Mouse (Mus musculus): ENCODE results near the gene Gsg1. TPM values are rescaled to one million over a fixed set of nuclear protein-coding genes. Genes with fewer than 3 reads are reported as not detected.
A peak's percentile ranks its signal among the peaks of the same experiment; 100 is the strongest.

Gsg1 gene
- 0.33 and 0.47 TPM in 2 replicates for polyA plus RNA-seq (2015; fragmentation: Nextera tagmentation; extraction: Ambion mirVana)

- Histone ChIP-seq H3K9me3 (ENCODE audit: control insufficient read depth, low read length) (no peaks in the 10 kb centered on the region), H3K4me1 (ENCODE audit: control insufficient read depth, insufficient read depth, low read length) (peaks cover 21% of the 10 kb centered on the region), H3K4me2 (ENCODE audit: low read depth, low read length) (no peak within 1 kb of the TSS), H3K27me3 (replicated peaks; ENCODE audit: control insufficient read depth, insufficient read depth, low read length) (no peaks in the 10 kb centered on the region), H3K27ac (ENCODE audit: low read length) (peak within 1 kb of the TSS; percentile 29; the same call in 1 of the 2 replicates), H3K36me3 (ENCODE audit: control insufficient read depth, insufficient read depth, low read length) (no peaks in the 10 kb centered on the region), H3K4me3 (ENCODE audit: low read length) (no peak within 1 kb of the TSS), H3K9ac (ENCODE audit: low read depth, low read length) (no peak within 1 kb of the TSS)
- WGBS = 82% methylated on average over 7 of the region's 7 CpGs
- no peak for ATAC-seq
Measured at GRCm38 (mm10) chr6:135254153-135254552, at the start of gene Gsg1. Gene Gsg1, minus strand, starts transcription at chr6:135254351.

GRCm38 (mm10) chr6:135302421-135303125, 48.4 kb upstream of the Gsg1 start:
- Histone ChIP-seq H3K4me1 (ENCODE audit: control insufficient read depth, insufficient read depth, low read length) (peaks cover 2% of the 10 kb centered on the region; the same call in 1 of the 2 replicates), H3K4me3 (ENCODE audit: low read length) (no peak overlapping the region), H3K9me3 (ENCODE audit: control insufficient read depth, low read length) (no peaks in the 10 kb centered on the region), H3K27me3 (replicated peaks; ENCODE audit: control insufficient read depth, insufficient read depth, low read length) (no peaks in the 10 kb centered on the region), H3K36me3 (ENCODE audit: control insufficient read depth, insufficient read depth, low read length) (no peaks in the 10 kb centered on the region), H3K9ac (ENCODE audit: low read depth, low read length) (no peak overlapping the region), H3K27ac (ENCODE audit: low read length) (no peak overlapping the region), H3K4me2 (ENCODE audit: low read depth, low read length) (no peak overlapping the region)
- ATAC-seq = peak; percentile 64
- WGBS = 62% methylated on average over 10 of the region's 10 CpGs

GRCm38 (mm10) chr6:135300469-135300868, 46.3 kb upstream of the Gsg1 start:
- H3K27me3 ChIP-seq (replicated peaks; ENCODE audit: control insufficient read depth, insufficient read depth, low read length) = no peaks in the 10 kb centered on the region
- 83% methylated on average over 4 of the region's 4 CpGs for WGBS
- H3K4me3 ChIP-seq (ENCODE audit: low read length) = no peak overlapping the region
- no peaks in the 10 kb centered on the region for H3K9me3 ChIP-seq (ENCODE audit: control insufficient read depth, low read length)
- no peak overlapping the region for H3K27ac ChIP-seq (ENCODE audit: low read length)
- peaks cover 2% of the 10 kb centered on the region; the same call in 1 of the 2 replicates for H3K4me1 ChIP-seq (ENCODE audit: control insufficient read depth, insufficient read depth, low read length)
- H3K36me3 ChIP-seq (ENCODE audit: control insufficient read depth, insufficient read depth, low read length) = no peaks in the 10 kb centered on the region
- no peak overlapping the region for H3K9ac ChIP-seq (ENCODE audit: low read depth, low read length)
- no peak for ATAC-seq
- no peak overlapping the region for H3K4me2 ChIP-seq (ENCODE audit: low read depth, low read length)

- ATAC-seq = no peak
- 79% methylated on average over 7 of the region's 7 CpGs for WGBS
Measured at GRCm38 (mm10) chr6:135299024-135299550, 44.9 kb upstream of the Gsg1 start.

GRCm38 (mm10) chr6:135297570-135297969, 43.4 kb upstream of the Gsg1 start:
- Histone ChIP-seq H3K4me1 (ENCODE audit: control insufficient read depth, insufficient read depth, low read length) (no peaks in the 10 kb centered on the region), H3K36me3 (ENCODE audit: control insufficient read depth, insufficient read depth, low read length) (no peaks in the 10 kb centered on the region), H3K4me3 (ENCODE audit: low read length) (no peak overlapping the region), H3K9ac (ENCODE audit: low read depth, low read length) (no peak overlapping the region), H3K27me3 (replicated peaks; ENCODE audit: control insufficient read depth, insufficient read depth, low read length) (no peaks in the 10 kb centered on the region), H3K27ac (ENCODE audit: low read length) (no peak overlapping the region), H3K9me3 (ENCODE audit: control insufficient read depth, low read length) (no peaks in the 10 kb centered on the region), H3K4me2 (ENCODE audit: low read depth, low read length) (no peak overlapping the region)
- no peak for ATAC-seq
- WGBS = 81% methylated on average over 7 of the region's 7 CpGs

More at GRCm38 (mm10) chr6:135299024-135299550, 44.9 kb upstream of the Gsg1 start:
- H3K4me1 ChIP-seq (ENCODE audit: control insufficient read depth, insufficient read depth, low read length) = no peaks in the 10 kb centered on the region
- no peaks in the 10 kb centered on the region for H3K36me3 ChIP-seq (ENCODE audit: control insufficient read depth, insufficient read depth, low read length)
- no peak overlapping the region for H3K9ac ChIP-seq (ENCODE audit: low read depth, low read length)
- no peaks in the 10 kb centered on the region for H3K9me3 ChIP-seq (ENCODE audit: control insufficient read depth, low read length)
- H3K4me2 ChIP-seq (ENCODE audit: low read depth, low read length) = no peak overlapping the region
- no peak overlapping the region for H3K4me3 ChIP-seq (ENCODE audit: low read length)
- H3K27me3 ChIP-seq (replicated peaks; ENCODE audit: control insufficient read depth, insufficient read depth, low read length) = no peaks in the 10 kb centered on the region
- H3K27ac ChIP-seq (ENCODE audit: low read length) = no peak overlapping the region

GRCm38 (mm10) chr6:135296267-135296666, 42.1 kb upstream of the Gsg1 start:
- Histone ChIP-seq H3K9me3 (ENCODE audit: control insufficient read depth, low read length) (no peaks in the 10 kb centered on the region), H3K27me3 (replicated peaks; ENCODE audit: control insufficient read depth, insufficient read depth, low read length) (no peaks in the 10 kb centered on the region), H3K4me1 (ENCODE audit: control insufficient read depth, insufficient read depth, low read length) (no peaks in the 10 kb centered on the region), H3K9ac (ENCODE audit: low read depth, low read length) (no peak overlapping the region), H3K4me2 (ENCODE audit: low read depth, low read length) (no peak overlapping the region), H3K27ac (ENCODE audit: low read length) (no peak overlapping the region), H3K4me3 (ENCODE audit: low read length) (no peak overlapping the region), H3K36me3 (ENCODE audit: control insufficient read depth, insufficient read depth, low read length) (no peaks in the 10 kb centered on the region)
- no peak for ATAC-seq
- WGBS = 63% methylated on average over 17 of the region's 17 CpGs

GRCm38 (mm10) chr6:135295082-135295861, 41.1 kb upstream of the Gsg1 start:
- no peaks in the 10 kb centered on the region for H3K4me1 ChIP-seq (ENCODE audit: control insufficient read depth, insufficient read depth, low read length)
- H3K27me3 ChIP-seq (replicated peaks; ENCODE audit: control insufficient read depth, insufficient read depth, low read length) = no peaks in the 10 kb centered on the region
- H3K9me3 ChIP-seq (ENCODE audit: control insufficient read depth, low read length) = no peaks in the 10 kb centered on the region
- H3K27ac ChIP-seq (ENCODE audit: low read length) = no peak overlapping the region
- no peak for ATAC-seq
- H3K4me3 ChIP-seq (ENCODE audit: low read length) = no peak overlapping the region
- H3K36me3 ChIP-seq (ENCODE audit: control insufficient read depth, insufficient read depth, low read length) = no peaks in the 10 kb centered on the region
- 69% methylated on average over 11 of the region's 11 CpGs for WGBS
- no peak overlapping the region for H3K4me2 ChIP-seq (ENCODE audit: low read depth, low read length)
- no peak overlapping the region for H3K9ac ChIP-seq (ENCODE audit: low read depth, low read length)

GRCm38 (mm10) chr6:135294150-135294549, 40.0 kb upstream of the Gsg1 start:
- no peak overlapping the region for H3K9ac ChIP-seq (ENCODE audit: low read depth, low read length)
- H3K27ac ChIP-seq (ENCODE audit: low read length) = no peak overlapping the region
- no peaks in the 10 kb centered on the region for H3K27me3 ChIP-seq (replicated peaks; ENCODE audit: control insufficient read depth, insufficient read depth, low read length)
- ATAC-seq = no peak
- H3K9me3 ChIP-seq (ENCODE audit: control insufficient read depth, low read length) = no peaks in the 10 kb centered on the region
- no peak overlapping the region for H3K4me3 ChIP-seq (ENCODE audit: low read length)
- no peaks in the 10 kb centered on the region for H3K36me3 ChIP-seq (ENCODE audit: control insufficient read depth, insufficient read depth, low read length)
- H3K4me2 ChIP-seq (ENCODE audit: low read depth, low read length) = no peak overlapping the region
- 68% methylated on average over 6 of the region's 6 CpGs for WGBS
- no peaks in the 10 kb centered on the region for H3K4me1 ChIP-seq (ENCODE audit: control insufficient read depth, insufficient read depth, low read length)

- H3K36me3 ChIP-seq (ENCODE audit: control insufficient read depth, insufficient read depth, low read length) = no peaks in the 10 kb centered on the region
- no peak for ATAC-seq
- no peaks in the 10 kb centered on the region for H3K4me1 ChIP-seq (ENCODE audit: control insufficient read depth, insufficient read depth, low read length)
- no peak overlapping the region for H3K9ac ChIP-seq (ENCODE audit: low read depth, low read length)
- H3K27me3 ChIP-seq (replicated peaks; ENCODE audit: control insufficient read depth, insufficient read depth, low read length) = no peaks in the 10 kb centered on the region
- no peak overlapping the region for H3K4me2 ChIP-seq (ENCODE audit: low read depth, low read length)
- H3K4me3 ChIP-seq (ENCODE audit: low read length) = no peak overlapping the region
- WGBS = 55% methylated on average over 4 of the region's 4 CpGs
- H3K9me3 ChIP-seq (ENCODE audit: control insufficient read depth, low read length) = no peaks in the 10 kb centered on the region
- H3K27ac ChIP-seq (ENCODE audit: low read length) = no peak overlapping the region
Measured at GRCm38 (mm10) chr6:135292391-135292790, 38.2 kb upstream of the Gsg1 start.
